Mouse (Mus musculus): ENCODE results near the gene Agk.

GRCm38 (mm10) chr6:40413046-40413445 lies 88.1 kb downstream of the Agk start:
- TF ChIP-seq RCOR1 (IDR thresholded peaks at IDR 0.05; ENCODE audit: low read depth, low read length) (no peak), TBP (IDR thresholded peaks at IDR 0.05; ENCODE audit: low read depth, low read length) (no peak), EP300 (IDR thresholded peaks at IDR 0.05; ENCODE audit: low read depth in 1 of 2, low read length in 2 of 2) (no peak), CTCF (IDR thresholded peaks at IDR 0.05 in 2 of 3, conservative IDR thresholded peaks at IDR 0.05 in 1 of 3; ENCODE audit: control insufficient read depth in 1 of 3, insufficient read depth in 1 of 3, low read depth in 2 of 3, low read length in 3 of 3, poor library complexity in 1 of 3, severe bottlenecking in 1 of 3) (no peak), ZNF384 (IDR thresholded peaks at IDR 0.05; ENCODE audit: low read depth, low read length) (no peak), USF1 (IDR thresholded peaks at IDR 0.05; ENCODE audit: low read depth, low read length) (no peak), ZC3H11A (IDR thresholded peaks at IDR 0.05; ENCODE audit: low read depth, low read length) (no peak), E2F4 (IDR thresholded peaks at IDR 0.05; ENCODE audit: borderline replicate concordance, low read depth, low read length) (no peak), POLR2AphosphoS2 (IDR thresholded peaks at IDR 0.05; ENCODE audit: low read length) (no peak), MAX (IDR thresholded peaks at IDR 0.05; ENCODE audit: low read length) (no peak)
